Mouse (Mus musculus): ENCODE results near the gene Eipr1. TPM values are rescaled to one million over a fixed set of nuclear protein-coding genes. Genes with fewer than 3 reads are reported as not detected.
A peak's percentile ranks its signal among the peaks of the same experiment; 100 is the strongest.

The Eipr1 gene
- 72.5 and 77.3 TPM in 2 replicates for polyA plus RNA-seq (2014; fragmentation: Nextera tagmentation; extraction: Ambion mirVana)

GRCm38 (mm10) chr12:28751508-28752263, at the start of gene Eipr1:
Gene Eipr1, plus strand, starts transcription at chr12:28751803.
- 4% methylated on average over 36 of the region's 36 CpGs for WGBS
- peak within 1 kb of the TSS; percentile 95 for H3K4me2 ChIP-seq (ENCODE audit: low read depth, low read length)
- peak within 1 kb of the TSS; percentile 52 for H3K27ac ChIP-seq (ENCODE audit: low read depth, low read length)
- no peaks in the 10 kb centered on the region for H3K27me3 ChIP-seq (ENCODE audit: control insufficient read depth, insufficient read depth, low read length)
- H3K9ac ChIP-seq (replicated peaks; ENCODE audit: low read depth, low read length): peak within 1 kb of the TSS; percentile 70
- peak; percentile 89 for ATAC-seq (ENCODE audit: low read depth)
- peak within 1 kb of the TSS; percentile 81 for H3K4me3 ChIP-seq (ENCODE audit: low read depth, low read length)
- H3K9me3 ChIP-seq (ENCODE audit: control insufficient read depth, low read length): no peaks in the 10 kb centered on the region
- H3K36me3 ChIP-seq (ENCODE audit: control insufficient read depth, insufficient read depth, low read length): peaks cover 4% of the 10 kb centered on the region; the same call in 1 of the 2 replicates
- peaks cover 22% of the 10 kb centered on the region for H3K4me1 ChIP-seq (ENCODE audit: control insufficient read depth, insufficient read depth, low read length)

- H3K9ac ChIP-seq (replicated peaks; ENCODE audit: low read depth, low read length): peak overlapping the region; percentile 37; the same call in 1 of the 2 replicates
- no peaks in the 10 kb centered on the region for H3K9me3 ChIP-seq (ENCODE audit: control insufficient read depth, low read length)
- ATAC-seq (ENCODE audit: low read depth): no peak
- 0 out of 2 replicates have a peak, but pooled peaks cover 4% of the 10 kb centered on the region for H3K36me3 ChIP-seq (ENCODE audit: control insufficient read depth, insufficient read depth, low read length)
- WGBS: 3% methylated on average over 12 of the region's 12 CpGs
- H3K27me3 ChIP-seq (ENCODE audit: control insufficient read depth, insufficient read depth, low read length): no peaks in the 10 kb centered on the region
- no peak overlapping the region for H3K4me3 ChIP-seq (ENCODE audit: low read depth, low read length)
- no peak overlapping the region; the same call in 1 of the 2 replicates for H3K4me2 ChIP-seq (ENCODE audit: low read depth, low read length)
- peaks cover 10% of the 10 kb centered on the region; the same call in 1 of the 2 replicates for H3K4me1 ChIP-seq (ENCODE audit: control insufficient read depth, insufficient read depth, low read length)
- H3K27ac ChIP-seq (ENCODE audit: low read depth, low read length): no peak overlapping the region
Measured at GRCm38 (mm10) chr12:28704381-28704780, 47.2 kb upstream of the Eipr1 start.

- no peak overlapping the region; the same call in 1 of the 2 replicates for H3K9ac ChIP-seq (replicated peaks; ENCODE audit: low read depth, low read length)
- H3K36me3 ChIP-seq (ENCODE audit: control insufficient read depth, insufficient read depth, low read length): 0 out of 2 replicates have a peak, but pooled peaks cover 6% of the 10 kb centered on the region
- 92% methylated on average over 6 of the region's 6 CpGs for WGBS
- H3K27ac ChIP-seq (ENCODE audit: low read depth, low read length): no peak overlapping the region
- no peak overlapping the region for H3K4me3 ChIP-seq (ENCODE audit: low read depth, low read length)
- no peak for ATAC-seq (ENCODE audit: low read depth)
- no peaks in the 10 kb centered on the region for H3K9me3 ChIP-seq (ENCODE audit: control insufficient read depth, low read length)
- H3K27me3 ChIP-seq (ENCODE audit: control insufficient read depth, insufficient read depth, low read length): no peaks in the 10 kb centered on the region
- H3K4me1 ChIP-seq (ENCODE audit: control insufficient read depth, insufficient read depth, low read length): peaks cover 6% of the 10 kb centered on the region; the same call in 1 of the 2 replicates
- no peak overlapping the region for H3K4me2 ChIP-seq (ENCODE audit: low read depth, low read length)
Measured at GRCm38 (mm10) chr12:28705204-28705603, 46.4 kb upstream of the Eipr1 start.

GRCm38 (mm10) chr12:28708154-28708553, 43.4 kb upstream of the Eipr1 start:
- no peaks in the 10 kb centered on the region for H3K9me3 ChIP-seq (ENCODE audit: control insufficient read depth, low read length)
- H3K27ac ChIP-seq (ENCODE audit: low read depth, low read length): no peak overlapping the region
- no peak overlapping the region for H3K4me3 ChIP-seq (ENCODE audit: low read depth, low read length)
- H3K36me3 ChIP-seq (ENCODE audit: control insufficient read depth, insufficient read depth, low read length): 0 out of 2 replicates have a peak, but pooled peaks cover 9% of the 10 kb centered on the region
- H3K4me2 ChIP-seq (ENCODE audit: low read depth, low read length): no peak overlapping the region
- H3K27me3 ChIP-seq (ENCODE audit: control insufficient read depth, insufficient read depth, low read length): no peaks in the 10 kb centered on the region
- no peak for ATAC-seq (ENCODE audit: low read depth)
- no peak overlapping the region for H3K9ac ChIP-seq (replicated peaks; ENCODE audit: low read depth, low read length)
- 80% methylated on average over 4 of the region's 4 CpGs for WGBS
- no peaks in the 10 kb centered on the region for H3K4me1 ChIP-seq (ENCODE audit: control insufficient read depth, insufficient read depth, low read length)

GRCm38 (mm10) chr12:28710566-28711185, 40.9 kb upstream of the Eipr1 start:
- Histone ChIP-seq H3K4me2 (ENCODE audit: low read depth, low read length) (no peak overlapping the region), H3K9ac (replicated peaks; ENCODE audit: low read depth, low read length) (no peak overlapping the region), H3K9me3 (ENCODE audit: control insufficient read depth, low read length) (no peaks in the 10 kb centered on the region), H3K4me3 (ENCODE audit: low read depth, low read length) (no peak overlapping the region), H3K36me3 (ENCODE audit: control insufficient read depth, insufficient read depth, low read length) (0 out of 2 replicates have a peak, but pooled peaks cover 9% of the 10 kb centered on the region), H3K27me3 (ENCODE audit: control insufficient read depth, insufficient read depth, low read length) (no peaks in the 10 kb centered on the region), H3K27ac (ENCODE audit: low read depth, low read length) (no peak overlapping the region; the same call in 1 of the 2 replicates), H3K4me1 (ENCODE audit: control insufficient read depth, insufficient read depth, low read length) (no peaks in the 10 kb centered on the region)
- 60% methylated on average over 22 of the region's 22 CpGs for whole genome bisulfite sequencing
- no peak for ATAC-seq (ENCODE audit: low read depth)

- Histone ChIP-seq H3K4me3 (ENCODE audit: low read depth, low read length) (no peak overlapping the region), H3K27me3 (ENCODE audit: control insufficient read depth, insufficient read depth, low read length) (no peaks in the 10 kb centered on the region), H3K36me3 (ENCODE audit: control insufficient read depth, insufficient read depth, low read length) (peaks cover 9% of the 10 kb centered on the region; the same call in 1 of the 2 replicates), H3K9ac (replicated peaks; ENCODE audit: low read depth, low read length) (no peak overlapping the region), H3K4me1 (ENCODE audit: control insufficient read depth, insufficient read depth, low read length) (no peaks in the 10 kb centered on the region), H3K4me2 (ENCODE audit: low read depth, low read length) (no peak overlapping the region), H3K27ac (ENCODE audit: low read depth, low read length) (no peak overlapping the region), H3K9me3 (ENCODE audit: control insufficient read depth, low read length) (no peaks in the 10 kb centered on the region)
- 86% methylated on average over 24 of the region's 24 CpGs for WGBS
- no peak for ATAC-seq (ENCODE audit: low read depth)
Measured at GRCm38 (mm10) chr12:28714822-28715632, 36.6 kb upstream of the Eipr1 start.

- no peak for ATAC-seq (ENCODE audit: low read depth)
- Histone ChIP-seq H3K4me2 (ENCODE audit: low read depth, low read length) (no peak overlapping the region), H3K9me3 (ENCODE audit: control insufficient read depth, low read length) (no peaks in the 10 kb centered on the region), H3K36me3 (ENCODE audit: control insufficient read depth, insufficient read depth, low read length) (peaks cover 18% of the 10 kb centered on the region), H3K4me1 (ENCODE audit: control insufficient read depth, insufficient read depth, low read length) (no peaks in the 10 kb centered on the region), H3K27ac (ENCODE audit: low read depth, low read length) (no peak overlapping the region), H3K9ac (replicated peaks; ENCODE audit: low read depth, low read length) (no peak overlapping the region), H3K27me3 (ENCODE audit: control insufficient read depth, insufficient read depth, low read length) (no peaks in the 10 kb centered on the region), H3K4me3 (ENCODE audit: low read depth, low read length) (no peak overlapping the region)
- WGBS: 56% methylated on average over 2 of the region's 2 CpGs
Measured at GRCm38 (mm10) chr12:28717066-28717465, 34.5 kb upstream of the Eipr1 start.

- ATAC-seq (ENCODE audit: low read depth): no peak
- Histone ChIP-seq H3K36me3 (ENCODE audit: control insufficient read depth, insufficient read depth, low read length) (peaks cover 19% of the 10 kb centered on the region), H3K9ac (replicated peaks; ENCODE audit: low read depth, low read length) (no peak overlapping the region), H3K27ac (ENCODE audit: low read depth, low read length) (no peak overlapping the region), H3K4me3 (ENCODE audit: low read depth, low read length) (no peak overlapping the region), H3K4me2 (ENCODE audit: low read depth, low read length) (no peak overlapping the region), H3K27me3 (ENCODE audit: control insufficient read depth, insufficient read depth, low read length) (no peaks in the 10 kb centered on the region), H3K4me1 (ENCODE audit: control insufficient read depth, insufficient read depth, low read length) (no peaks in the 10 kb centered on the region), H3K9me3 (ENCODE audit: control insufficient read depth, low read length) (no peaks in the 10 kb centered on the region)
- WGBS: 87% methylated on average over 2 of the region's 2 CpGs
Measured at GRCm38 (mm10) chr12:28718106-28718505, 33.5 kb upstream of the Eipr1 start.

Measured in neural tube, embryonic 14.5 days (tissue).